Mouse (Mus musculus): ENCODE data around the gene Rnft1. TPM values are rescaled to one million over a fixed set of nuclear protein-coding genes. Genes with fewer than 3 reads are reported as not detected.

Rnft1 gene
- polyA plus RNA-seq, 1 experiment from 2014 or later, result 19.7 TPM

Other genes starting within 250 kb of the Rnft1 start
- 43.3 and 54.4 TPM in 2 replicates for gene Ints2, start 227.1 kb upstream of the Rnft1 start, polyA plus RNA-seq (2016; fragmentation: Nextera tagmentation; extraction: Ambion mirVana)
- gene Med13, start 127.1 kb upstream of the Rnft1 start, polyA plus RNA-seq (2016; fragmentation: Nextera tagmentation; extraction: Ambion mirVana), result 5.9 and 7.4 TPM in 2 replicates
- 43.5 and 53.6 TPM in 2 replicates for gene Rps6kb1, start 60.1 kb downstream of the Rnft1 start, polyA plus RNA-seq (2016; fragmentation: Nextera tagmentation; extraction: Ambion mirVana)
- gene Tubd1, start 60.3 kb downstream of the Rnft1 start, polyA plus RNA-seq (2016; fragmentation: Nextera tagmentation; extraction: Ambion mirVana), result 12.7 and 12.8 TPM in 2 replicates
- gene Vmp1, start 199.2 kb downstream of the Rnft1 start, polyA plus RNA-seq (2016; fragmentation: Nextera tagmentation; extraction: Ambion mirVana), result 92.8 and 96.1 TPM in 2 replicates
- 36.6 and 40.0 TPM in 2 replicates for gene Ptrh2, start 199.3 kb downstream of the Rnft1 start, polyA plus RNA-seq (2016; fragmentation: Nextera tagmentation; extraction: Ambion mirVana)